Mouse (Mus musculus): ENCODE results near the gene Jagn1. TPM values are rescaled to one million over a fixed set of nuclear protein-coding genes. Genes with fewer than 3 reads are reported as not detected.

The Jagn1 gene
- total RNA-seq, 1 experiment = 119 TPM

DNA sequence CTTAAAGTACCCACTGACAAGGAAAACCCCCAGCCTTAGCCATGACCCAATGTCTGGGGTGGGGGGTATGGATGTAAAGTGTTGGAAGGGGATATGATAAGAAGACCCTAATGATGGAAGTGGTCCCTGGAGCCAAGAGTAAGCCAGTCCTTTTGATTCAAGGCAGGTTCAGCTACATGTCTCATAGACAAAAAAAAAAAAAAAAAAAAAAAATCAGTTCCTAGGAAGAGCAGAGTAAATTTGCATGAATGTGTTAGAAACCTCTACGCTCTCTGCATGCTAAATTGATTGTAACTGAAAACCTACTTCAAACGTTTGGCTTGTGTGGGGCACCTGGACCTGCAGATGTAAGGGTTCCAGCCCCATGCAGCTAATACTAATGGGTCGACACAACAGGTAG lies 10.6 kb upstream of the Jagn1 start:
- Histone ChIP-seq H3K36me3 (ENCODE audit: control insufficient read depth, insufficient read depth, low read length, poor library complexity, severe bottlenecking) (no peaks in the 10 kb centered on the region), H3K9ac (ENCODE audit: insufficient read depth, low read depth, low read length, poor library complexity, severe bottlenecking) (no peak overlapping the region), H3K9me3 (ENCODE audit: control insufficient read depth, insufficient read depth, low read depth, low read length) (no peaks in the 10 kb centered on the region), H3K4me3 (ENCODE audit: insufficient read depth in 1 of 2, low read depth in 1 of 2, low read length in 2 of 2, poor library complexity in 1 of 2, severe bottlenecking in 1 of 2) (no peak overlapping the region), H3K4me1 (ENCODE audit: control insufficient read depth in 2 of 2, insufficient read depth in 2 of 2, low read length in 2 of 2, poor library complexity in 1 of 2) (0 out of 4 replicates have a peak, but pooled peaks cover 0 to 2% of the 10 kb centered on the region in 2 experiments), H3K27ac (ENCODE audit: insufficient read depth, low read depth, low read length, poor library complexity, severe bottlenecking) (no peak overlapping the region)
- in situ Hi-C loops (cut with MboI; ENCODE audit: low sequenced_read_pairs in 2 of 2, unreplicated experiment in 2 of 2) = no loop called here
- DNase-seq (ENCODE audit: low read depth, low spot score) = no peak
- TF ChIP-seq HCFC1 (IDR thresholded peaks at IDR 0.05; ENCODE audit: borderline replicate concordance, insufficient read depth, low read length) (no peak), ZNF384 (IDR thresholded peaks at IDR 0.05; ENCODE audit: low read depth, low read length) (no peak), MAFK (IDR thresholded peaks at IDR 0.05; ENCODE audit: insufficient read depth, low read depth, low read length) (no peak), CHD2 (IDR thresholded peaks at IDR 0.05; ENCODE audit: low read depth, low read length) (no peak), ZC3H11A (IDR thresholded peaks at IDR 0.05; ENCODE audit: borderline replicate concordance, low read depth, low read length) (no peak)

DNA sequence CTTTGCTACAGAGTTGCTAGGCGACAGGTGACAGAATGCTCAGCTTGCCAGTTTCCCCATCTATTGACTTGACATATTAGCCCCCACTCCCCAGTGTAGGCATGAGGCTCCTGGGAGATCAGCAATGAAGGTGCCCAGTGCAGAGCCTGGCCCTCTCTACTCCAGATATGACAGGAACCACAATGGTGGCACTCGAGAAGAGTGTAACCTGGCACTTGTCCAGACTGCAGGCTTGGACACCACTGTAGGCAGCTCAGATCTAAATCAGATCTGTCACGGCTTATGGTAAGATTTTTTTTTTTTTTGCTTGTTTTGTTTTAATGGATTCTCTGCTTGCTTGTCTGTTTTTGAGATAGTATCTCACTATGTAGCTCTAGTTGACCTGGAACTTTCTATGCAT lies 8.7 kb upstream of the Jagn1 start:
- no peak overlapping the region for H3K27ac ChIP-seq (ENCODE audit: insufficient read depth, low read depth, low read length, poor library complexity, severe bottlenecking)
- no peaks in the 10 kb centered on the region for H3K36me3 ChIP-seq (ENCODE audit: control insufficient read depth, insufficient read depth, low read length, poor library complexity, severe bottlenecking)
- in situ Hi-C loops (cut with MboI; ENCODE audit: low sequenced_read_pairs in 2 of 2, unreplicated experiment in 2 of 2) = no loop called here
- TF ChIP-seq CHD2 (IDR thresholded peaks at IDR 0.05; ENCODE audit: low read depth, low read length) (no peak), ZNF384 (IDR thresholded peaks at IDR 0.05; ENCODE audit: low read depth, low read length) (no peak), ZC3H11A (IDR thresholded peaks at IDR 0.05; ENCODE audit: borderline replicate concordance, low read depth, low read length) (no peak), MAFK (IDR thresholded peaks at IDR 0.05; ENCODE audit: insufficient read depth, low read depth, low read length) (no peak), HCFC1 (IDR thresholded peaks at IDR 0.05; ENCODE audit: borderline replicate concordance, insufficient read depth, low read length) (no peak)
- H3K4me3 ChIP-seq (ENCODE audit: insufficient read depth in 1 of 2, low read depth in 1 of 2, low read length in 2 of 2, poor library complexity in 1 of 2, severe bottlenecking in 1 of 2) = no peak overlapping the region
- no peaks in the 10 kb centered on the region for H3K9me3 ChIP-seq (ENCODE audit: control insufficient read depth, insufficient read depth, low read depth, low read length)
- DNase-seq (ENCODE audit: low read depth, low spot score) = no peak
- no peaks in the 10 kb centered on the region for H3K4me1 ChIP-seq (ENCODE audit: control insufficient read depth in 2 of 2, insufficient read depth in 2 of 2, low read length in 2 of 2, poor library complexity in 1 of 2)
- H3K9ac ChIP-seq (ENCODE audit: insufficient read depth, low read depth, low read length, poor library complexity, severe bottlenecking) = no peak overlapping the region

DNA sequence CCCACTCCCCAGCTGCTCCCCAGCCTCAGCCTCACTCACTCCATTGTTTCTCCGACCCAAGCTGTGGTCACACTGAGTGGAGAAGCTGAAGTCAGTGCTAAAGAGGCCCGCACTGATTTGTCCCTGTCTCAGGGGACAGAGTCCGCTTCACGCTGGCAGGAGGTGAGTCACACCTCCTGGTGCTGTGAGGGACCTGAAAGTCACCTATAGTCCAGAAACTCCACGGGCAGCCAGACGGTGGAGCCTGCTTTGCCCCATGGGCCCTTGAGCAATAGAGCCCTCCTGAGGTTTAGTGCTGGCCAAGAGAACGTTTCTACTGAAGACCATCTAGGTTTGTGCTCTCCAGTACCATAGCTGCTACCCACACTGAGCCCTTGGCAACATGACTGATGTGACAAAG lies 7.7 kb upstream of the Jagn1 start:
- no peaks in the 10 kb centered on the region for H3K9me3 ChIP-seq (ENCODE audit: control insufficient read depth, insufficient read depth, low read depth, low read length)
- H3K27ac ChIP-seq (ENCODE audit: insufficient read depth, low read depth, low read length, poor library complexity, severe bottlenecking) = no peak overlapping the region
- TF ChIP-seq HCFC1 (IDR thresholded peaks at IDR 0.05; ENCODE audit: borderline replicate concordance, insufficient read depth, low read length) = no peak
- TF ChIP-seq ZNF384 (IDR thresholded peaks at IDR 0.05; ENCODE audit: low read depth, low read length) = no peak
- TF ChIP-seq CHD2 (IDR thresholded peaks at IDR 0.05; ENCODE audit: low read depth, low read length) = no peak
- TF ChIP-seq MAFK (IDR thresholded peaks at IDR 0.05; ENCODE audit: insufficient read depth, low read depth, low read length) = no peak
- no peak for TF ChIP-seq ZC3H11A (IDR thresholded peaks at IDR 0.05; ENCODE audit: borderline replicate concordance, low read depth, low read length)
- in situ Hi-C loops (cut with MboI; ENCODE audit: low sequenced_read_pairs in 2 of 2, unreplicated experiment in 2 of 2) = no loop called here
- H3K36me3 ChIP-seq (ENCODE audit: control insufficient read depth, insufficient read depth, low read length, poor library complexity, severe bottlenecking) = no peaks in the 10 kb centered on the region
- H3K9ac ChIP-seq (ENCODE audit: insufficient read depth, low read depth, low read length, poor library complexity, severe bottlenecking) = no peak overlapping the region
- no peak for DNase-seq (ENCODE audit: low read depth, low spot score)
- H3K4me3 ChIP-seq (ENCODE audit: insufficient read depth in 1 of 2, low read depth in 1 of 2, low read length in 2 of 2, poor library complexity in 1 of 2, severe bottlenecking in 1 of 2) = no peak overlapping the region
- no peaks in the 10 kb centered on the region for H3K4me1 ChIP-seq (ENCODE audit: control insufficient read depth in 2 of 2, insufficient read depth in 2 of 2, low read length in 2 of 2, poor library complexity in 1 of 2)

DNA sequence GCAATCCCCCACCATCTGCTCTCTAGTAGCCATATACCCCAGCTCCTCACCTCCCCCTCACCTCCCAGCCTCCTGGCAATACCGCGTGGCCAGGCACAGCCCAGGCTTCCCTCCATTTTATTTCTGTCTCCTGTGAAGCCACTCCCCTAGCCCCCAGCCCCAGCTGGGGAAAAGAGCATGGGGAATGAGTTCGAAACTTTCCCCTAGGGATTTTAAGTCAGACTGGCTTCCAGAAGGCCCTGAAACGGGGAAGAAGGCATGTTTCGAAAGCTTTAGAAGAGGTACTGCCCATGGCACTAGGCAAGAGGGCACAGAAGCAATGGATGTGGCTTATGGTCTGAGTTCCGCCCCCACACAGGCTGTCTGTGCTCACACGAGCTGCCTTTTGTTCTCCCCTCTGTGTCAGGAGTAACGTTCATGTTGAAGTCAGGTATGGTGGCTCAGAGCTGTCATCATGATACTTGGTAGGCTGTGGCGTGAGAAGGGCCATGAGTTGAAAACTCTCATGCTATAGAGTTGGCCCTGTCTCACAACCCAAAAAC lies 6.6 kb upstream of the Jagn1 start, which contains the start of gene Cidec:
Cidec (minus strand) TSS at position 97 of the 542 bp plus-strand sequence.
- Histone ChIP-seq H3K27ac (ENCODE audit: insufficient read depth, low read depth, low read length, poor library complexity, severe bottlenecking) (no peak within 1 kb of the TSS), H3K9ac (ENCODE audit: insufficient read depth, low read depth, low read length, poor library complexity, severe bottlenecking) (no peak within 1 kb of the TSS), H3K4me3 (ENCODE audit: insufficient read depth in 1 of 2, low read depth in 1 of 2, low read length in 2 of 2, poor library complexity in 1 of 2, severe bottlenecking in 1 of 2) (no peak within 1 kb of the TSS), H3K9me3 (ENCODE audit: control insufficient read depth, insufficient read depth, low read depth, low read length) (no peaks in the 10 kb centered on the region), H3K36me3 (ENCODE audit: control insufficient read depth, insufficient read depth, low read length, poor library complexity, severe bottlenecking) (no peaks in the 10 kb centered on the region), H3K4me1 (ENCODE audit: control insufficient read depth in 2 of 2, insufficient read depth in 2 of 2, low read length in 2 of 2, poor library complexity in 1 of 2) (no peaks in the 10 kb centered on the region)
- DNase-seq (ENCODE audit: low read depth, low spot score) = no peak
- in situ Hi-C loops (cut with MboI; ENCODE audit: low sequenced_read_pairs in 2 of 2, unreplicated experiment in 2 of 2) = no loop called here
- TF ChIP-seq ZC3H11A (IDR thresholded peaks at IDR 0.05; ENCODE audit: borderline replicate concordance, low read depth, low read length) (no peak), ZNF384 (IDR thresholded peaks at IDR 0.05; ENCODE audit: low read depth, low read length) (no peak), MAFK (IDR thresholded peaks at IDR 0.05; ENCODE audit: insufficient read depth, low read depth, low read length) (no peak), CHD2 (IDR thresholded peaks at IDR 0.05; ENCODE audit: low read depth, low read length) (no peak), HCFC1 (IDR thresholded peaks at IDR 0.05; ENCODE audit: borderline replicate concordance, insufficient read depth, low read length) (no peak)
